16 mouse cellular contexts compared by ENCODE assay signal in genomic region chr1:167387796-167388195, GRCm38 (mm10). TPM values are rescaled to one million over a fixed set of nuclear protein-coding genes. Genes with fewer than 3 reads are reported as not detected.
DNase-seq lines count a peak whose midpoint lies in the region; ATAC-seq and TF ChIP-seq lines count a peak whose summit lies in the region.
"Had no signal": no experiment of that assay in that cellular context is flagged by ENCODE, and none has a peak within 500 bp of the region (broad histone marks: within the 10 kb centered on the region; RNA-seq: fewer than 3 reads in every experiment).

No protein-coding gene starts in this region.

- no peaks in the 10 kb centered on the region; the same call in 1 of the 2 replicates for H3K79me2 ChIP-seq in liver, adult 2 months (ENCODE audit: control insufficient read depth, insufficient read depth, low read length)

- no peak for ATAC-seq in liver, embryonic 12.5 days
- no peak for ATAC-seq in forebrain, embryonic 13.5 days
- ATAC-seq: forebrain, embryonic 16.5 days; midbrain, embryonic 13.5 days had no signal

- peak overlapping the region; percentile 51 for H3K27ac ChIP-seq in gastrocnemius, adult 2 months
- peak overlapping the region; percentile 47; the same call in 1 of the 2 replicates for H3K27ac ChIP-seq in liver, adult 2 months (replicated peaks; ENCODE audit: insufficient read depth, low read depth, low read length)
- H3K27ac ChIP-seq in liver, embryonic 12.5 days: peak overlapping the region; percentile 100
- H3K27ac ChIP-seq in small intestine, adult 2 months (ENCODE audit: insufficient read depth, low read depth, low read length): peak overlapping the region; percentile 87
- no peak overlapping the region for H3K27ac ChIP-seq in forebrain, embryonic 13.5 days
- H3K27ac ChIP-seq: hindbrain, embryonic 12.5 days; limb, embryonic 12.5 days; lung, embryonic 15.5 days; midbrain, embryonic 13.5 days had no signal

- no peaks in the 10 kb centered on the region for H3K36me3 ChIP-seq in liver, adult 2 months (ENCODE audit: control insufficient read depth, insufficient read depth, low read length)
- H3K36me3 ChIP-seq in liver, embryonic 12.5 days: peaks cover 58% of the 10 kb centered on the region
- H3K36me3 ChIP-seq in small intestine, adult 2 months (ENCODE audit: control insufficient read depth, insufficient read depth, low read length): peaks cover 7% of the 10 kb centered on the region
- H3K36me3 ChIP-seq in forebrain, embryonic 13.5 days (ENCODE audit: poor library complexity, severe bottlenecking): no peaks in the 10 kb centered on the region
- H3K36me3 ChIP-seq: hindbrain, embryonic 12.5 days; limb, embryonic 12.5 days; lung, embryonic 15.5 days; midbrain, embryonic 13.5 days; stomach, embryonic 15.5 days had no signal

- no peak overlapping the region for H3K4me3 ChIP-seq in gastrocnemius, adult 2 months
- H3K4me3 ChIP-seq in liver, adult 2 months (ENCODE audit: insufficient read depth, low read depth, low read length): no peak overlapping the region
- peak overlapping the region; percentile 74; the same call in 1 of the 2 replicates for H3K4me3 ChIP-seq in liver, embryonic 12.5 days
- no peak overlapping the region for H3K4me3 ChIP-seq in small intestine, adult 2 months (ENCODE audit: low read depth, low read length)
- H3K4me3 ChIP-seq in forebrain, embryonic 13.5 days: no peak overlapping the region
- H3K4me3 ChIP-seq: hindbrain, embryonic 12.5 days; limb, embryonic 12.5 days; lung, embryonic 15.5 days; midbrain, embryonic 13.5 days; stomach, embryonic 15.5 days had no signal

- H3K4me2 ChIP-seq in liver, embryonic 12.5 days: peak overlapping the region; percentile 79
- no peak overlapping the region for H3K4me2 ChIP-seq in forebrain, embryonic 13.5 days
- H3K4me2 ChIP-seq: hindbrain, embryonic 12.5 days; limb, embryonic 12.5 days; lung, embryonic 15.5 days; midbrain, embryonic 13.5 days; stomach, embryonic 15.5 days had no signal

- no peak overlapping the region for H3K9ac ChIP-seq in liver, adult 2 months (ENCODE audit: low read depth, low read length)
- H3K9ac ChIP-seq in liver, embryonic 12.5 days: peak overlapping the region; percentile 82
- no peak overlapping the region for H3K9ac ChIP-seq in forebrain, embryonic 13.5 days
- H3K9ac ChIP-seq: hindbrain, embryonic 12.5 days; limb, embryonic 12.5 days; lung, embryonic 15.5 days; midbrain, embryonic 13.5 days; stomach, embryonic 15.5 days had no signal

- TF ChIP-seq CTCF in gastrocnemius, adult 2 months (IDR thresholded peaks at IDR 0.05): no peak
- TF ChIP-seq CTCF in liver, adult 2 months (IDR thresholded peaks at IDR 0.05; ENCODE audit: low read depth, low read length): no peak
- TF ChIP-seq CTCF in small intestine, adult 2 months (IDR thresholded peaks at IDR 0.05; ENCODE audit: extremely low read depth, insufficient read length, insufficient replicate concordance, low read depth, low read length): no peak

- no peaks in the 10 kb centered on the region for H3K27me3 ChIP-seq in liver, adult 2 months (ENCODE audit: control insufficient read depth, insufficient read depth, low read length)
- no peaks in the 10 kb centered on the region for H3K27me3 ChIP-seq in liver, embryonic 12.5 days (replicated peaks)
- H3K27me3 ChIP-seq in small intestine, adult 2 months (ENCODE audit: control insufficient read depth, insufficient read depth, low read length): no peaks in the 10 kb centered on the region
- H3K27me3 ChIP-seq in forebrain, embryonic 13.5 days: peaks cover 8% of the 10 kb centered on the region
- H3K27me3 ChIP-seq: lung, embryonic 15.5 days; stomach, embryonic 15.5 days had no signal

- H3K4me1 ChIP-seq in liver, adult 2 months (ENCODE audit: control insufficient read depth, insufficient read depth, low read length): peaks cover 19% of the 10 kb centered on the region
- H3K4me1 ChIP-seq in liver, embryonic 12.5 days: peaks cover 91% of the 10 kb centered on the region
- H3K4me1 ChIP-seq in small intestine, adult 2 months (ENCODE audit: control insufficient read depth, insufficient read depth, insufficient read length, low read length): peaks cover 48% of the 10 kb centered on the region
- peaks cover 10% of the 10 kb centered on the region for H3K4me1 ChIP-seq in forebrain, embryonic 13.5 days

- DNase-seq in gastrocnemius, adult 2 months: no peak
- DNase-seq in gastrocnemius, postnatal 14 days: no peak
- no peak for DNase-seq in liver, adult 2 months (ENCODE audit: extremely low read depth, low read depth, low spot score)
- DNase-seq in liver: no peak
- no peak for DNase-seq in layer of hippocampus, adult 9-11 months
- DNase-seq: cerebellum, adult 9-11 months; thymus, postnatal 14 days had no signal

- no peak for TF ChIP-seq POLR2A in liver, adult 2 months (IDR thresholded peaks at IDR 0.05; ENCODE audit: extremely low read depth, insufficient read depth, low read length)
- TF ChIP-seq POLR2A in small intestine, adult 2 months (IDR thresholded peaks at IDR 0.05; ENCODE audit: low read depth, low read length): no peak

- intact Hi-C loops in gastrocnemius, adult 2 months (cut with DNase I): no loop called here
- intact Hi-C loops in gastrocnemius, postnatal 14 days (cut with DNase I; ENCODE audit: low total_unique reads): no loop called here

- WGBS in liver, adult 2 months: 49% methylated on average over 3 of the region's 3 CpGs
- 49% methylated on average over 3 of the region's 3 CpGs for WGBS in liver, embryonic 12.5 days (ENCODE audit: insufficient replicate concordance)
- WGBS in small intestine, adult 2 months: 38% methylated on average over 3 of the region's 3 CpGs
- 84% methylated on average over 3 of the region's 3 CpGs for WGBS in forebrain, embryonic 13.5 days

- no peaks in the 10 kb centered on the region for H3K9me3 ChIP-seq in liver, embryonic 12.5 days (replicated peaks)
- no peaks in the 10 kb centered on the region for H3K9me3 ChIP-seq in forebrain, embryonic 13.5 days (replicated peaks)
- H3K9me3 ChIP-seq: hindbrain, embryonic 12.5 days; limb, embryonic 12.5 days; lung, embryonic 15.5 days; midbrain, embryonic 13.5 days; stomach, embryonic 15.5 days had no signal

RNA-seq across cellular contexts. Expression of gene Mgst3, which starts 5.8 kb away (rescaled TPM):
- 100 to 1,000 TPM; 147 to 151 TPM for total RNA-seq in gastrocnemius, adult 2 months (2021)
- total RNA-seq in gastrocnemius, postnatal 14 days (2021): 10 to 100 TPM; 32.1 to 43.9 TPM
- total RNA-seq in liver, adult 2 months (2014; rRNA removed): 62.5 and 82.7 TPM in 2 replicates
- 97.8 and 112 TPM in 2 replicates for polyA plus RNA-seq in liver, adult 2 months (2012; rRNA removed)
- 388 and 396 TPM in 2 replicates for polyA plus RNA-seq in liver, embryonic 12.5 days (2016; fragmentation: Nextera tagmentation; extraction: Ambion mirVana)
- 1,045 and 1,081 TPM in 2 replicates for polyA plus RNA-seq in small intestine, adult 2 months (2012; rRNA removed)
- 59.2 and 59.3 TPM in 2 replicates for polyA plus RNA-seq in forebrain, embryonic 13.5 days (2015; fragmentation: Nextera tagmentation; extraction: Ambion mirVana)

RNA-seq across cellular contexts. Expression of gene Aldh9a1, which starts 38.0 kb away (rescaled TPM):
- 1 to 10 TPM; 4.1 to 5.8 TPM for total RNA-seq in gastrocnemius, adult 2 months (2021)
- total RNA-seq in gastrocnemius, postnatal 14 days (2021): 1 to 10 TPM; 3.8 to 4.8 TPM
- 119 TPM in 2 replicates for total RNA-seq in liver, adult 2 months (2014; rRNA removed)
- polyA plus RNA-seq in liver, adult 2 months (2012; rRNA removed): 127 and 162 TPM in 2 replicates
- polyA plus RNA-seq in liver, embryonic 12.5 days (2016; fragmentation: Nextera tagmentation; extraction: Ambion mirVana): 94.4 and 99.5 TPM in 2 replicates
- polyA plus RNA-seq in small intestine, adult 2 months (2012; rRNA removed): 33.8 and 112 TPM in 2 replicates
- polyA plus RNA-seq in forebrain, embryonic 13.5 days (2015; fragmentation: Nextera tagmentation; extraction: Ambion mirVana): 23.2 and 24.8 TPM in 2 replicates
